Mouse (Mus musculus) kidney, postnatal 4 days (tissue): ENCODE data around the gene BC030500.
A peak's percentile ranks its signal among the peaks of the same experiment; 100 is the strongest.

Experiments used
- DNase-seq, 2 experiments: peaks; one replicate each; pipeline ENCODE4 v3.0.0; 2021; ENCODE audit warnings: mixed read lengths in 2 of 2

Gene BC030500

GRCm38 (mm10) chr8:58911677-58912076, at the start of gene BC030500:
Gene BC030500, plus strand, starts transcription at chr8:58911755.
- peak; percentile 2 to 6 for DNase-seq

GRCm38 (mm10) chr8:58886405-58886804, 25.1 kb upstream of the BC030500 start:
- peak in 1 of 2 experiments; percentile 11 for DNase-seq

- no peak for DNase-seq
Measured at GRCm38 (mm10) chr8:58890591-58890990, 21.0 kb upstream of the BC030500 start.

- no peak for DNase-seq
Measured at GRCm38 (mm10) chr8:58895960-58896359, 15.6 kb upstream of the BC030500 start.

GRCm38 (mm10) chr8:58904465-58904864, 7.1 kb upstream of the BC030500 start:
- DNase-seq = no peak

- DNase-seq = peak; percentile 27 to 33
Measured at GRCm38 (mm10) chr8:58912196-58912839, 763 bp downstream of the BC030500 start, which contains the start of gene Galntl6. Gene Galntl6, minus strand, starts transcription at chr8:58912640.

- DNase-seq = peak; percentile 39 to 51
Measured at GRCm38 (mm10) chr8:58912840-58913639, 1.5 kb downstream of the BC030500 start.

- no peak for DNase-seq
Measured at GRCm38 (mm10) chr8:58913640-58913968, 2.0 kb downstream of the BC030500 start.

- no peak for DNase-seq
Measured at GRCm38 (mm10) chr8:58915142-58915541, 3.6 kb downstream of the BC030500 start.

- no peak for DNase-seq
Measured at GRCm38 (mm10) chr8:58931066-58931465, 19.5 kb downstream of the BC030500 start.

GRCm38 (mm10) chr8:58943773-58944172, 32.2 kb downstream of the BC030500 start:
- DNase-seq = no peak

- DNase-seq = no peak
Measured at GRCm38 (mm10) chr8:58957195-58957739, 45.7 kb downstream of the BC030500 start.
